Mouse (Mus musculus) CD4-positive, CD25-positive, alpha-beta regulatory T cell, adult 2 months (primary cell): Measurements from ENCODE around the gene Pik3r2.
A peak's percentile ranks its signal among the peaks of the same experiment; 100 is the strongest.

ENCODE experiments used
- DNase-seq: peaks from one replicate; pipeline ENCODE4 v3.0.0-alpha.2; 2012; ENCODE audit warnings: low read depth, low spot score

Pik3r2 gene

GRCm38 (mm10) chr8:70742981-70743655 lies 33.4 kb downstream of the Pik3r2 start:
- peak; percentile 53 for DNase-seq

GRCm38 (mm10) chr8:70742176-70742575 lies 34.3 kb downstream of the Pik3r2 start:
- no peak for DNase-seq

GRCm38 (mm10) chr8:70741661-70742060 lies 34.9 kb downstream of the Pik3r2 start:
- no peak for DNase-seq

GRCm38 (mm10) chr8:70738211-70738610 lies 38.3 kb downstream of the Pik3r2 start:
- DNase-seq = no peak

GRCm38 (mm10) chr8:70737705-70738104 lies 38.8 kb downstream of the Pik3r2 start:
- DNase-seq = no peak

- DNase-seq = no peak
Measured at GRCm38 (mm10) chr8:70730956-70731355, 45.6 kb downstream of the Pik3r2 start.

GRCm38 (mm10) chr8:70729808-70730475 lies 46.6 kb downstream of the Pik3r2 start:
- peak; percentile 67 for DNase-seq

GRCm38 (mm10) chr8:70726721-70727120 lies 49.8 kb downstream of the Pik3r2 start:
- no peak for DNase-seq

- no peak for DNase-seq
Measured at GRCm38 (mm10) chr8:70725792-70726447, 50.6 kb downstream of the Pik3r2 start.

GRCm38 (mm10) chr8:70724216-70724615 lies 52.3 kb downstream of the Pik3r2 start:
- DNase-seq = no peak

GRCm38 (mm10) chr8:70723486-70724210 lies 52.9 kb downstream of the Pik3r2 start, which contains the start of gene Pde4c:
Gene Pde4c, plus strand, starts transcription at chr8:70723720.
- DNase-seq = no peak

GRCm38 (mm10) chr8:70721601-70722000 lies 54.9 kb downstream of the Pik3r2 start:
- DNase-seq = no peak

- DNase-seq = peak; percentile 89
Measured at GRCm38 (mm10) chr8:70720739-70721138, 55.8 kb downstream of the Pik3r2 start.

GRCm38 (mm10) chr8:70719796-70720270 lies 56.7 kb downstream of the Pik3r2 start:
- peak; percentile 15 for DNase-seq

- peak; percentile 87 for DNase-seq
Measured at GRCm38 (mm10) chr8:70718297-70718696, 58.2 kb downstream of the Pik3r2 start, which contains the start of gene Gm3336. Gene Gm3336, plus strand, starts transcription at chr8:70718543.
